Mouse (Mus musculus): ENCODE measurements around the gene Catsperz. TPM values are rescaled to one million over a fixed set of nuclear protein-coding genes. Genes with fewer than 3 reads are reported as not detected.
A peak's percentile ranks its signal among the peaks of the same experiment; 100 is the strongest.
"Not testable (repeated sequence)": the region's sequence is repeated elsewhere in the genome, so short reads cannot be mapped to it uniquely, and the experiment has no call there.

Catsperz gene
- polyA plus RNA-seq, 1 experiment from 2014 or later = 1.4 TPM

GRCm38 (mm10) chr19:6913991-6914390 lies 11.2 kb downstream of the Catsperz start:
- peaks cover 0 to 15% of the 10 kb centered on the region in 2 experiments; a peak in 2 of 4 replicates for H3K4me1 ChIP-seq (ENCODE audit: control insufficient read depth in 2 of 2, insufficient read depth in 2 of 2, low read length in 2 of 2)
- H3K9ac ChIP-seq (ENCODE audit: low read length) = no peak overlapping the region
- H3K4me2 ChIP-seq (ENCODE audit: low read length) = no peak overlapping the region
- H3K27me3 ChIP-seq (ENCODE audit: control insufficient read depth, insufficient read depth, low read length) = no peaks in the 10 kb centered on the region
- WGBS = 78% methylated on average over 11 of the region's 11 CpGs
- no peaks in the 10 kb centered on the region for H3K9me3 ChIP-seq (ENCODE audit: control insufficient read depth, low read length)
- ATAC-seq (ENCODE audit: insufficient number of reproducible peaks, insufficient read depth, low FRiP score, low read depth) = no peak
- H3K4me3 ChIP-seq (ENCODE audit: control insufficient read depth in 1 of 2, insufficient read depth in 1 of 2, low read depth in 1 of 2, low read length in 2 of 2) = no peak overlapping the region
- peaks cover 66% of the 10 kb centered on the region for H3K36me3 ChIP-seq (ENCODE audit: control insufficient read depth, insufficient read depth, low read length)
- H3K27ac ChIP-seq (replicated peaks in 1 of 2; ENCODE audit: control insufficient read depth in 1 of 2, insufficient read depth in 1 of 2, low read depth in 2 of 2, low read length in 2 of 2) = no peak overlapping the region

GRCm38 (mm10) chr19:6913036-6913435 lies 12.1 kb downstream of the Catsperz start:
- no peaks in the 10 kb centered on the region for H3K27me3 ChIP-seq (ENCODE audit: control insufficient read depth, insufficient read depth, low read length)
- no peak overlapping the region for H3K27ac ChIP-seq (replicated peaks in 1 of 2; ENCODE audit: control insufficient read depth in 1 of 2, insufficient read depth in 1 of 2, low read depth in 2 of 2, low read length in 2 of 2)
- no peak overlapping the region for H3K4me3 ChIP-seq (ENCODE audit: control insufficient read depth in 1 of 2, insufficient read depth in 1 of 2, low read depth in 1 of 2, low read length in 2 of 2)
- WGBS = 87% methylated on average over 6 of the region's 6 CpGs
- H3K9me3 ChIP-seq (ENCODE audit: control insufficient read depth, low read length) = no peaks in the 10 kb centered on the region
- peaks cover 4 to 25% of the 10 kb centered on the region in 2 experiments for H3K4me1 ChIP-seq (ENCODE audit: control insufficient read depth in 2 of 2, insufficient read depth in 2 of 2, low read length in 2 of 2)
- H3K4me2 ChIP-seq (ENCODE audit: low read length) = no peak overlapping the region
- peaks cover 58% of the 10 kb centered on the region for H3K36me3 ChIP-seq (ENCODE audit: control insufficient read depth, insufficient read depth, low read length)
- no peak for ATAC-seq (ENCODE audit: insufficient number of reproducible peaks, insufficient read depth, low FRiP score, low read depth)
- H3K9ac ChIP-seq (ENCODE audit: low read length) = no peak overlapping the region

- Histone ChIP-seq H3K36me3 (ENCODE audit: control insufficient read depth, insufficient read depth, low read length) (peaks cover 57% of the 10 kb centered on the region), H3K9me3 (ENCODE audit: control insufficient read depth, low read length) (no peaks in the 10 kb centered on the region), H3K27me3 (ENCODE audit: control insufficient read depth, insufficient read depth, low read length) (no peaks in the 10 kb centered on the region), H3K4me2 (ENCODE audit: low read length) (no peak overlapping the region), H3K4me1 (ENCODE audit: control insufficient read depth in 2 of 2, insufficient read depth in 2 of 2, low read length in 2 of 2) (peaks cover 6 to 31% of the 10 kb centered on the region in 2 experiments), H3K9ac (ENCODE audit: low read length) (no peak overlapping the region), H3K27ac (replicated peaks in 1 of 2; ENCODE audit: control insufficient read depth in 1 of 2, insufficient read depth in 1 of 2, low read depth in 2 of 2, low read length in 2 of 2) (no peak overlapping the region), H3K4me3 (ENCODE audit: control insufficient read depth in 1 of 2, insufficient read depth in 1 of 2, low read depth in 1 of 2, low read length in 2 of 2) (no peak overlapping the region)
- 91% methylated on average over 15 of the region's 15 CpGs for WGBS
- no peak for ATAC-seq (ENCODE audit: insufficient number of reproducible peaks, insufficient read depth, low FRiP score, low read depth)
Measured at GRCm38 (mm10) chr19:6912205-6912970, 12.8 kb downstream of the Catsperz start.

GRCm38 (mm10) chr19:6911101-6912074 lies 13.8 kb downstream of the Catsperz start:
- Histone ChIP-seq H3K9me3 (ENCODE audit: control insufficient read depth, low read length) (no peaks in the 10 kb centered on the region), H3K27ac (replicated peaks in 1 of 2; ENCODE audit: control insufficient read depth in 1 of 2, insufficient read depth in 1 of 2, low read depth in 2 of 2, low read length in 2 of 2) (no peak overlapping the region; a peak in 1 of 4 replicates), H3K4me2 (ENCODE audit: low read length) (peak overlapping the region; percentile 86), H3K9ac (ENCODE audit: low read length) (peak overlapping the region; percentile 34; the same call in 1 of the 2 replicates), H3K36me3 (ENCODE audit: control insufficient read depth, insufficient read depth, low read length) (peaks cover 58% of the 10 kb centered on the region), H3K27me3 (ENCODE audit: control insufficient read depth, insufficient read depth, low read length) (no peaks in the 10 kb centered on the region), H3K4me1 (ENCODE audit: control insufficient read depth in 2 of 2, insufficient read depth in 2 of 2, low read length in 2 of 2) (peaks cover 6 to 32% of the 10 kb centered on the region in 2 experiments), H3K4me3 (ENCODE audit: control insufficient read depth in 1 of 2, insufficient read depth in 1 of 2, low read depth in 1 of 2, low read length in 2 of 2) (peak overlapping the region in 1 of 2 experiments; percentile 73; a peak in 1 of 4 replicates)
- no peak for ATAC-seq (ENCODE audit: insufficient number of reproducible peaks, insufficient read depth, low FRiP score, low read depth)
- 83% methylated on average over 19 of the region's 19 CpGs for WGBS

GRCm38 (mm10) chr19:6910306-6910705 lies 14.9 kb downstream of the Catsperz start:
- not testable (repeated sequence) for H3K9me3 ChIP-seq (ENCODE audit: control insufficient read depth, low read length); H3K27me3 ChIP-seq (ENCODE audit: control insufficient read depth, insufficient read depth, low read length)
- Histone ChIP-seq H3K4me3 (ENCODE audit: control insufficient read depth in 1 of 2, insufficient read depth in 1 of 2, low read depth in 1 of 2, low read length in 2 of 2) (peak overlapping the region; percentile 68 to 73), H3K36me3 (ENCODE audit: control insufficient read depth, insufficient read depth, low read length) (peaks cover 61% of the 10 kb centered on the region), H3K27ac (replicated peaks in 1 of 2; ENCODE audit: control insufficient read depth in 1 of 2, insufficient read depth in 1 of 2, low read depth in 2 of 2, low read length in 2 of 2) (peak overlapping the region; percentile 99 to 100), H3K4me1 (ENCODE audit: control insufficient read depth in 2 of 2, insufficient read depth in 2 of 2, low read length in 2 of 2) (peaks cover 6 to 27% of the 10 kb centered on the region in 2 experiments), H3K9ac (ENCODE audit: low read length) (peak overlapping the region; percentile 89), H3K4me2 (ENCODE audit: low read length) (peak overlapping the region; percentile 86)
- ATAC-seq (ENCODE audit: insufficient number of reproducible peaks, insufficient read depth, low FRiP score, low read depth) = peak; percentile 15; the same call in 1 of the 2 replicates
- 1% methylated on average over 30 of the region's 30 CpGs for WGBS

GRCm38 (mm10) chr19:6909507-6910289 lies 15.5 kb downstream of the Catsperz start, which contains the start of the genes Trmt112 and Prdx5:
TSS of gene Trmt112 (plus strand) at chr19:6909698.
TSS of gene Prdx5 (minus strand) at chr19:6910106.
- Histone ChIP-seq H3K4me3 (ENCODE audit: control insufficient read depth in 1 of 2, insufficient read depth in 1 of 2, low read depth in 1 of 2, low read length in 2 of 2) (peak within 1 kb of the TSS; percentile 68 to 73), H3K27ac (replicated peaks in 1 of 2; ENCODE audit: control insufficient read depth in 1 of 2, insufficient read depth in 1 of 2, low read depth in 2 of 2, low read length in 2 of 2) (peak within 1 kb of the TSS; percentile 99 to 100), H3K4me2 (ENCODE audit: low read length) (peak within 1 kb of the TSS; percentile 86), H3K27me3 (ENCODE audit: control insufficient read depth, insufficient read depth, low read length) (no peaks in the 10 kb centered on the region), H3K9ac (ENCODE audit: low read length) (peak within 1 kb of the TSS; percentile 89), H3K4me1 (ENCODE audit: control insufficient read depth in 2 of 2, insufficient read depth in 2 of 2, low read length in 2 of 2) (peaks cover 6 to 25% of the 10 kb centered on the region in 2 experiments), H3K9me3 (ENCODE audit: control insufficient read depth, low read length) (no peaks in the 10 kb centered on the region), H3K36me3 (ENCODE audit: control insufficient read depth, insufficient read depth, low read length) (peaks cover 64% of the 10 kb centered on the region)
- peak; percentile 88 for ATAC-seq (ENCODE audit: insufficient number of reproducible peaks, insufficient read depth, low FRiP score, low read depth)
- WGBS = 0% methylated on average over 64 of the region's 65 CpGs

Data from heart, embryonic 14.5 days (tissue).